Mouse (Mus musculus) heart, embryonic 12.5 days (tissue): ENCODE results near the gene Gm17509. TPM values are rescaled to one million over a fixed set of nuclear protein-coding genes. Genes with fewer than 3 reads are reported as not detected.
A peak's percentile ranks its signal among the peaks of the same experiment; 100 is the strongest.
"Not testable (repeated sequence)": the region's sequence is repeated elsewhere in the genome, so short reads cannot be mapped to it uniquely, and the experiment has no call there.

Experiments used
- ATAC-seq: fragments of 200-750 bp; cut with Nextera tagmentation; 2 replicates; pipeline ENCODE4 v1.8.0; 2017; ENCODE audit warnings: moderate TSS enrichment, moderate library complexity; ENCODE audit not compliant: insufficient number of reproducible peaks, low FRiP score
- H3K27ac ChIP-seq: fragments of 300-500 bp; sonication (generic); 2 replicates; pipeline ENCODE4 v1.5.1; 2016; ENCODE audit warnings: mild to moderate bottlenecking, moderate library complexity; ENCODE audit not compliant: poor library complexity, severe bottlenecking
- H3K27me3 ChIP-seq: fragments of 300-500 bp; sonication (generic); replicated peaks from 2 replicates; pipeline ENCODE4 v1.6.1; 2016; ENCODE audit warnings: mild to moderate bottlenecking, moderate library complexity
- H3K36me3 ChIP-seq: fragments of 300-500 bp; sonication (generic); 2 replicates; pipeline ENCODE4 v1.6.1; 2016; ENCODE audit warnings: mild to moderate bottlenecking, moderate library complexity
- H3K4me1 ChIP-seq: fragments of 300-500 bp; sonication (generic); replicated peaks from 2 replicates; pipeline ENCODE4 v1.6.1; 2016; ENCODE audit warnings: mild to moderate bottlenecking
- H3K4me2 ChIP-seq: fragments of 300-500 bp; sonication (generic); 2 replicates; pipeline ENCODE4 v1.6.1; 2016; ENCODE audit warnings: mild to moderate bottlenecking, moderate library complexity
- H3K4me3 ChIP-seq: fragments of 300-500 bp; sonication (generic); 2 replicates; pipeline ENCODE4 v1.5.1; 2016; ENCODE audit warnings: mild to moderate bottlenecking
- H3K9ac ChIP-seq: fragments of 300-500 bp; sonication (generic); 2 replicates; pipeline ENCODE4 v1.6.1; 2016; ENCODE audit warnings: mild to moderate bottlenecking, moderate library complexity
- H3K9me3 ChIP-seq: fragments of 300-500 bp; sonication (generic); replicated peaks from 2 replicates; pipeline ENCODE4 v1.6.1; 2016; ENCODE audit warnings: mild to moderate bottlenecking, moderate library complexity
- WGBS: fragments of 180-500 bp; shearing (Covaris S2); methylation state at CpG from one replicate; pipeline ENCODE4 v1.1.7; 2016; 5-methylcytosine and 5-hydroxymethylcytosine counted together
- polyA plus RNA-seq: library from polyadenylated mRNA; unstranded; fragments of >200 nt; fragmentation: Nextera tagmentation; extraction: Ambion mirVana; gene quantifications from 2 replicates; pipeline ENCODE4 v1.2.1, GENCODE M21; 2016

The Gm17509 gene
- polyA plus RNA-seq, 1 experiment from 2014 or later: 0.15 TPM

DNA sequence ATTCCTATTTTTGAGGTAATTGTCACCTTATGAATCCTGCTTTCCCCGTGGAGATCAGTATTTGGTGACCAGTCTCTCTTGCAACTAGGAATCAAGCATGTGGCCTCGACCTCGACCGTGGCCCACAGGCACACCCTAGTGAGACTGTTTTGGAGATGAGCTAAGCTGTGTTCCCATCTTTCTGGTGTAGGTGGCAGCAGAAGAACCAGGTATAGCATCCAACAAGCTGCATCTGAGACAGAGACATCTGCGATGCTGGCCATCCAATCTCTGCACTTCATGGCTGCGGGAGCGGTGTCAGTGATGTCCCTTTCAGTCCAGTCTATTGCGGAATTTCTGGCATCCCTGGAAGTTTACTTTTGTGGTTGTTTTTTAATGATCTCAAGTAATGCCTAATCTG is 14.8 kb downstream of the Gm17509 start:
- no peak overlapping the region for H3K9ac ChIP-seq
- H3K27ac ChIP-seq: no peak overlapping the region
- no peak overlapping the region for H3K4me3 ChIP-seq
- no peaks in the 10 kb centered on the region for H3K9me3 ChIP-seq
- no peak overlapping the region for H3K4me2 ChIP-seq
- H3K27me3 ChIP-seq: no peaks in the 10 kb centered on the region
- H3K4me1 ChIP-seq: peaks cover 5% of the 10 kb centered on the region; the same call in 1 of the 2 replicates
- no peaks in the 10 kb centered on the region for H3K36me3 ChIP-seq
- ATAC-seq: no peak
- 86% methylated on average over 8 of the region's 8 CpGs for WGBS

DNA sequence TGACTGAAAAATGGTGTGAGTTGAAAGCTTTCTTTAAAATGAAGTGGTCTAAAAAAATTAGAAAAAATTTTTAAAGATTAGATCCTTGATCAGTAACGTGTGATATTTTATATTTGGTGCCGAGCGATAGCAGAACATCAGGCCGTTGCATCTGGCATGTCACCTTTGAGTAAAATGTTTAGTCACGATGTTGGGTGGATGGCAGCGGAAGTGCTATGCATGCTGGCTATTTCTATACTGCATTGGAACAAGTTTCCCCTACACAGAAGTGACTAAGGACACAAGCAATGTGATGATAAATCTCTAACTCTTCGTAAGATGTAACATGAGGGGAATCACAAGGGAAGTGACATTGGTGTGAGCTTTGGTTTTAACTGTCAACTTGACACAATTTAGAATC is 16.2 kb downstream of the Gm17509 start:
- no peak overlapping the region for H3K27ac ChIP-seq
- no peaks in the 10 kb centered on the region for H3K27me3 ChIP-seq
- no peaks in the 10 kb centered on the region for H3K9me3 ChIP-seq
- ATAC-seq: no peak
- H3K4me3 ChIP-seq: no peak overlapping the region
- 85% methylated on average over 7 of the region's 7 CpGs for WGBS
- H3K4me1 ChIP-seq: peaks cover 5% of the 10 kb centered on the region; the same call in 1 of the 2 replicates
- H3K9ac ChIP-seq: no peak overlapping the region
- no peaks in the 10 kb centered on the region for H3K36me3 ChIP-seq
- no peak overlapping the region for H3K4me2 ChIP-seq

DNA sequence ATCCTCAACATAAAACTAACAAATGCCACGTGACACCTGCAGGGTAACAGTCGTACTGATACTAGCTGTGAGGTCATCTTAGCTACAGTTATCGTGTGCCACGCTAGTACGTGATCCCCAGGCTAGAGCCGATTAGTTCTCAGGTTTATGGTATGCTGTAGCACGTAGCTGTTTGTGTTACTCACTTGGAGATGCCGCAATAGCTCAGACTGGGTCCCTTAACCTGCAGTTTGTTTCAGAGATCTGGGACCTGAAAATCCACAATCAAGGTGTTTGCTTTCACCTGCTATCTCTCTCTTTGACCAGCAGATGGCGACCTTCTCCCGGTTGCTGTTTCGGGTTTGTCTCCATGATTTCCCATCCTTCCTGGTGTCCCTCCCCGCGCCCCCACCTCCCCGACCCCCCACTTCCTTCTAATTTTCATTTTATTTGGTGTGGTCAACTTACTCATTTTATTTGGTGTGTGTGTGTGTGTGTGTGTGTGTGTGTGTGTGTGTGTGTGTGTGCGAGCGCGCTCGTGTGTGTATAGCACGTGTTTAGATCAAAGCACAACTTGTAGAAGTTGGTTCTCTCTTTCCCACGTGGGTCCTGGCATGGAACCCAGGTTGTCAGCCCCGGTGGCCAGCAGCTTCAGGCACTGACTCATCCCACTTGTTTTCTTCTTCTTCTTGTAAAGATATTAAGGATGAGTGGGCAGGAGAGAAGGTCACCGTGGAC is 18.0 kb downstream of the Gm17509 start:
- H3K9ac ChIP-seq: no peak overlapping the region
- no peak for ATAC-seq
- no peak overlapping the region for H3K4me3 ChIP-seq
- H3K4me2 ChIP-seq: peak overlapping the region; percentile 27; the same call in 1 of the 2 replicates
- no peaks in the 10 kb centered on the region for H3K36me3 ChIP-seq
- H3K4me1 ChIP-seq: peaks cover 2% of the 10 kb centered on the region; the same call in 1 of the 2 replicates
- no peaks in the 10 kb centered on the region for H3K27me3 ChIP-seq
- H3K9me3 ChIP-seq: no peaks in the 10 kb centered on the region
- 38% methylated on average over 22 of the region's 22 CpGs for WGBS
- no peak overlapping the region for H3K27ac ChIP-seq

DNA sequence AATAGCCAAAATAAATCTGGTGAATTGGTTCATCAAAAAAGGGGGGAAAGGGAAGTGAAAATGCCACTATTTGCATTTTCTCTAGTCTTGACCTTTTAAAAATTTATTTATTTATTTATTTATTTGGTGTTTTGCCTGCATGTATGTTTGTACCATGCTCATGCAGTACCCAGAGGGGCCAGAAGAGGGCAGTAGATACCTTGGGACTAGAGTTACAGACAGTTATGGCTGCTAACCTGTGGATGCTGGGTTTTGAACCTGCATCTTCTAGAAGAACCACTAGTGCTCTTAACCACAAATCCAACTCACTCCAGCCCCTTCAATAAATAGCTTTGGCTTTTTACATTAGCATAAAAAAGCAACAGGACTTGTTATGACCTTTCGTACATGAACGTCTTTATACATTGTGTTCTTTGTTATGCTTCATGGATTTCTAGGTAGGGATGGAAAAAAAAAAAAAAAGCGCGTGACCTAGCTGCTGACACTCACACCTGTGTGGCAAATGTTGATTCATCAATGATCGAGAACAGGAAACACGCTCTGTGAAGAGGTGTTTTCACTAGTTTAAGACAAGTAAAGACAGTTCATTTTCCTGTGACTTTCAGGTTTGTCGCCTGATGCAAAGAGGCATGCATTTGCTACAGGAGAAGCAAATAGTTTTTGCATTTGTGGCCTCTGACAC is 22.3 kb downstream of the Gm17509 start:
- H3K27ac ChIP-seq: no peak overlapping the region
- H3K36me3 ChIP-seq: no peaks in the 10 kb centered on the region
- no peak overlapping the region for H3K4me2 ChIP-seq
- no peaks in the 10 kb centered on the region for H3K27me3 ChIP-seq
- no peaks in the 10 kb centered on the region for H3K9me3 ChIP-seq
- no peak overlapping the region for H3K4me3 ChIP-seq
- no peaks in the 10 kb centered on the region for H3K4me1 ChIP-seq
- H3K9ac ChIP-seq: no peak overlapping the region
- 83% methylated on average over 7 of the region's 7 CpGs for WGBS
- no peak for ATAC-seq

- H3K27ac ChIP-seq: no peak overlapping the region
- no peaks in the 10 kb centered on the region for H3K9me3 ChIP-seq
- no peaks in the 10 kb centered on the region for H3K36me3 ChIP-seq
- no peaks in the 10 kb centered on the region for H3K27me3 ChIP-seq
- no peaks in the 10 kb centered on the region for H3K4me1 ChIP-seq
- no peak overlapping the region for H3K4me3 ChIP-seq
- WGBS: 89% methylated on average over 2 of the region's 2 CpGs
- no peak overlapping the region for H3K4me2 ChIP-seq
- no peak overlapping the region for H3K9ac ChIP-seq
- ATAC-seq: no peak
Measured at GRCm38 (mm10) chr13:117197666-117198065, 23.2 kb downstream of the Gm17509 start.

DNA sequence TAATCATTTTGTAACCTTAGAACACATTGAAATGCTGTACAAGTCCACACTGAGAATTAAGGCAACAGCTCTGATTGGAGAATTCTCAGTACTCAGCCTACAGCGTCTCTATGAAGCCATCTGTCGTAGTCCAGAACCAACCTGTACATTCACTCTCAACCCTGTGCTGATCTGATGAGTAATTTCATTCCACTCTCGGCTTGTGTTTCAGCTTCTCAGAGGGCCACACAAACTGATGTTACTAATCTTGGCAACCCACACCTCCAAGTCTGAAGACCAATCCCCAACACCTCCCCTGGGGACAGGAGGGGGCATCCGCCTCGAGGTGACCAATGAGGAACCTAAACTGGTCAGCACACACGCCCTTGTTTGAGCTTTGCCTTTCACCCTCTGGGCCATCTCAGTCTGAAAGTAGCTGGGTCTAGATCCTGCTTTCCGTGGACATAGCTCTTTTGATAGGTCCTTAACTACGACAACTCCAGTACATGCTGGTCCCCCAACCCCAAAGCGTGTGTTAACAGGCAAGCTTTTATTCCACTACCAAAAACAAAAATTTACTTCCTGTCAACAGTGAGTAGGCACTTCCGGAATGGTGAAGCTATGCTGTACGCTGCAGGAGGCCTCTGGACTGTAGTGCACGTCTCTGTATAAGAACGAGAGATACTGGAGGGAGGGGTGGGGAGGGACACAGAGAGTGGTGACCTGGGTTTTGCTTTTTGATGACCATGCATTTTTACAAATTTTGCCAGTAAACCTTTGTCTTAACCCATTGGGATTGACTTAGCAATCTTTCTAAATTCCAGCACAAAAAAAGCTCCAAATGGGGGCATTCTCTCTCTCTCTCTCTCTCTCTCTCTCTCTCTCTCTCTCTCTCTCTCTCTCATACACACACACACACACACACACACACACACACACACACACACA is 25.0 kb downstream of the Gm17509 start:
- Histone ChIP-seq H3K4me3 (no peak overlapping the region), H3K4me1 (no peaks in the 10 kb centered on the region), H3K9me3 (no peaks in the 10 kb centered on the region), H3K9ac (no peak overlapping the region), H3K27ac (no peak overlapping the region), H3K27me3 (no peaks in the 10 kb centered on the region), H3K36me3 (no peaks in the 10 kb centered on the region), H3K4me2 (no peak overlapping the region)
- WGBS: 68% methylated on average over 13 of the region's 13 CpGs
- ATAC-seq: no peak

DNA sequence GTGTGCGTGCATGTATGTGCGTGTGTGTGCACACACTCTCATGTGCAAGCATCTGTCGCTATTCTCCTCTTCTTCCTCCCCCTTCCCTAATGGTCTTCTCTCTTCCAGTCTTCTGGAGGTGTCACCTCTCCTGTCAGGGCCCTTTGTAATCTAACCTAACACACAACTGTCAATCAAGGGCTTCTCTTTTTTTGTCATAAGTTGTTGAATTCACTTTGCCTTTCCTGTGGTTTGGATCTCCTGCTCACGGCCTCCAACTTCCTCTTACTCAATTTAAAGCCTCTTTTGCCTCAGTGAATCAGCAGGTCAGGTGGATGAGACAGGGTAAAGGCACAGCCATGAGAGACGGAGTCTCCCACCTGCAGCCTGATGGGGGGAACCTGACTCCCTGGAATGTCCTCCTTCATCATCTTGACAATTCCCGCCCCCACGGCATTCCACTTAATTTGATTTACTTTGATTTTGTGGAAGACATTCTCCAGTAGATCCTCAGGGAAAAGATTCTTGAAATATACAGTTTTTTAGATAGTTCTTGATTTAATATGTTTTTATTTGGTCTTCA is 27.4 kb downstream of the Gm17509 start:
- H3K4me1 ChIP-seq: no peaks in the 10 kb centered on the region
- H3K4me2 ChIP-seq: no peak overlapping the region
- H3K9me3 ChIP-seq: no peaks in the 10 kb centered on the region
- no peaks in the 10 kb centered on the region for H3K36me3 ChIP-seq
- H3K27me3 ChIP-seq: no peaks in the 10 kb centered on the region
- no peak overlapping the region for H3K4me3 ChIP-seq
- no peak for ATAC-seq
- WGBS: 67% methylated on average over 7 of the region's 7 CpGs
- H3K9ac ChIP-seq: no peak overlapping the region
- H3K27ac ChIP-seq: no peak overlapping the region

DNA sequence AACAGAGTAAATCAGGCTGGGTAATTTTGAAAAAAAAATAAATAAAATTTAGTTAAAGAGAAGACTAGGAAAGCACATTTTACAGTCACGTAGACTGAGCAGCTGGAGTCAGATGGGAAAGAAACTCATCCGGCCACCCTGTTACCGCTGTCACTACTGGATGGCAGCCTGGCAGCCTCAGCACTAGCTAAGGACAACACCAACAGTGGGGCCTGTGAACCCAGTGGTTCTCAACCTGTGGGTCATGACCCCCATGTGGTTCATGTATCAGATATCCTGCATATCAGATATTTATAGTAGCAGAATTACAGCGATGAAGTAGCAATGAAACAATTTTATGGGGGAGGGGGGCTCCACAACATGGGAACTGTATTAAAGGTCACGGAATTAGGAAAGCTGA is 28.7 kb downstream of the Gm17509 start:
- no peak for ATAC-seq
- Histone ChIP-seq H3K4me2 (no peak overlapping the region), H3K4me3 (no peak overlapping the region), H3K4me1 (no peaks in the 10 kb centered on the region), H3K9ac (no peak overlapping the region), H3K27ac (no peak overlapping the region), H3K27me3 (no peaks in the 10 kb centered on the region), H3K36me3 (no peaks in the 10 kb centered on the region), H3K9me3 (no peaks in the 10 kb centered on the region; the same call in 1 of the 2 replicates)
- 85% methylated on average over 5 of the region's 5 CpGs for WGBS

- no peak for ATAC-seq
- no peaks in the 10 kb centered on the region for H3K27me3 ChIP-seq
- H3K4me1 ChIP-seq: no peaks in the 10 kb centered on the region
- WGBS: 37% methylated on average over 6 of the region's 6 CpGs
- no peaks in the 10 kb centered on the region; the same call in 1 of the 2 replicates for H3K9me3 ChIP-seq
- H3K9ac ChIP-seq: no peak overlapping the region
- no peaks in the 10 kb centered on the region for H3K36me3 ChIP-seq
- H3K4me2 ChIP-seq: no peak overlapping the region
- no peak overlapping the region for H3K4me3 ChIP-seq
- H3K27ac ChIP-seq: no peak overlapping the region
Measured at GRCm38 (mm10) chr13:117185329-117185728, 35.5 kb downstream of the Gm17509 start.

GRCm38 (mm10) chr13:117183288-117183687 is 37.6 kb downstream of the Gm17509 start:
- Histone ChIP-seq H3K9me3 (no peaks in the 10 kb centered on the region; the same call in 1 of the 2 replicates), H3K4me3 (no peak overlapping the region), H3K4me1 (no peaks in the 10 kb centered on the region), H3K36me3 (no peaks in the 10 kb centered on the region), H3K4me2 (no peak overlapping the region), H3K27ac (no peak overlapping the region), H3K27me3 (no peaks in the 10 kb centered on the region), H3K9ac (no peak overlapping the region)
- WGBS: 63% methylated on average over 6 of the region's 6 CpGs
- ATAC-seq: no peak

GRCm38 (mm10) chr13:117180912-117181311 is 40.0 kb downstream of the Gm17509 start:
- ATAC-seq, H3K4me3 ChIP-seq, H3K4me1 ChIP-seq, H3K9me3 ChIP-seq, H3K36me3 ChIP-seq, H3K27me3 ChIP-seq, H3K9ac ChIP-seq, H3K4me2 ChIP-seq, H3K27ac ChIP-seq: not testable (repeated sequence)
- WGBS: 77% methylated on average over 3 of the region's 3 CpGs
